Mouse (Mus musculus) cerebellum, postnatal 36 days (tissue): ENCODE data around the gene Poln.

Experiments used
- DNase-seq, 2 experiments: peaks; one replicate each; pipeline ENCODE4 v3.0.0; 2021 to 2022; ENCODE audit warnings: mixed read lengths in 2 of 2

Poln gene

GRCm38 (mm10) chr5:34168950-34169891 is at the start of gene Poln, which contains the start of gene Haus3:
Gene Poln, minus strand, starts transcription at chr5:34169448.
Gene Haus3, minus strand, starts transcription at chr5:34169527.
- peak; percentile 95 to 97 for DNase-seq

GRCm38 (mm10) chr5:34218672-34219071 is 49.4 kb upstream of the Poln start:
- DNase-seq: no peak

- DNase-seq: no peak
Measured at GRCm38 (mm10) chr5:34217756-34218155, 48.5 kb upstream of the Poln start.

- no peak for DNase-seq
Measured at GRCm38 (mm10) chr5:34216025-34216424, 46.8 kb upstream of the Poln start.

GRCm38 (mm10) chr5:34213659-34214058 is 44.4 kb upstream of the Poln start:
- DNase-seq: no peak

GRCm38 (mm10) chr5:34210279-34210678 is 41.0 kb upstream of the Poln start:
- DNase-seq: peak; percentile 79 to 82

DNA sequence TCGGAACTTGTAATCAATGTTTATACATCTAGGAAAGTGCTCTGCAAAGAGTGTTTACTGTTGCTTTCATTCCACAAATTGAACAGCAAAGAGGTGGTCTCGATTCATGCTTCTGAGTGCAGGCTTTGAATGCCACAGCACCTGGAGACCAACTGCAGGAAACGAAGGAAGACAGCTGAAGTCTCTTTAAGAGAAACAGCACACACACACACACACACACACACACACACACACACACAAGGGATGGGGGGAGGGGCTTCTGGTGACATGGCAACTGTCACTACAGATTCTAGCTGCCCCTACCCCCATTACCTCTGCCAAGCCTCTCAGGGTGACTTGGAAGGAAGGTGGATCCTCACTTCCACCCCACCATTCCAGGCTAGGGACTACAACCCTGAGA is 38.3 kb upstream of the Poln start:
- no peak for DNase-seq

DNA sequence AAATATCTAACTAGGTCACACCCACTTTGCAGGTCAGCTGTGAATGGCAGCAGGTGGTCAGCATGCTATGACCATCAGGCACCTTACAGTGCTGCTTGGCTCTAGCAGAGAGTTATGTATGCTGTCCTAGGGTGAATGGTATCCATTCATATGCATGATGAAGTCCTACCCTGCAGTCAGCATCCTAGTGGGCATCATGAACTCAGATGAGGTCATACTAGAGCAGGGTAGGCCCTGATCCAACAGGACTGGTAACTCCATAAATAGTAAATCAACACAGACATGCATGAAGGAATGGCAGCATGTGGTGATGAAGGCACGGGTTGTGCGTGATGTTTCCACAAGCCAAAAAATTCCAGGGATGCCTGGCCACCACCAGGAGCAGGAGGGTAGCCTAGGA is 36.5 kb upstream of the Poln start:
- DNase-seq: peak; percentile 34 to 53

DNA sequence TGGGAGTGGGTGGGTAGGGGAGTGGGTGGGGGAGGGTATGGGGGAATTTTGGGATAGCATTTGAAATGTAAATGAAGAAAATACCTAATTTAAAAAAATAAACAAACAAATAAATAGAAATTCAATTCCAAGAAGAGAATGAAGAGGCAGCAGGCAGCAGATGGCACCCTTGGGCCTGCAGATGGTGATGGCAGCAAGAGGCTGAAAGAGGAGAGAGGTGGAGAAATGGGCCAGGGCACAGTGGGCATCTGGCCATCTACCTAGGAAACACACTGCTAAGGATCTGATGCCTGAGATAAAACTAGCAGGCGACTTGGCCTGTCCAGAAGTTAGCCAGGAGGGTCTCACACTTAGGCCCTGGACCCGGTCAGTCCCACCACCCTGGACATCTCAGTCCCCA is 35.7 kb upstream of the Poln start:
- DNase-seq: peak; percentile 89

DNA sequence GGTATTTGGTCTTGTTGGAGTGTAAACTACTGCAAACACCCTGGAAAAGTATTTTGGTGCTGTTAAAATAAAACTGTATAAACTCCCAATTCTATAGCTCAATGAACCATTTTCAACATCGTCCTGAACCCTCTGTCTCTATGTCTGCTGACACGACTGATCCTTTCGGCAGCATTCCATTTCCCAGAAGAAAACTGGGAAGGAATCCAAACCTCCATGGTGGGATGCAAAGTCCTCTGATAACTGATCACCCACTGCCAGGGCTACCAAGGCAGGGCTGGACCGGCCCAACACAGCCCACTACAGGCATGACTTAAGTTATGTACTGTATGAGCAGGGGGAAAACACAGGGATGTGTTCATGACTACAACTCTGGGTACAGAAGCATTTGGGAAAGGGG is 32.8 kb upstream of the Poln start:
- no peak for DNase-seq

DNA sequence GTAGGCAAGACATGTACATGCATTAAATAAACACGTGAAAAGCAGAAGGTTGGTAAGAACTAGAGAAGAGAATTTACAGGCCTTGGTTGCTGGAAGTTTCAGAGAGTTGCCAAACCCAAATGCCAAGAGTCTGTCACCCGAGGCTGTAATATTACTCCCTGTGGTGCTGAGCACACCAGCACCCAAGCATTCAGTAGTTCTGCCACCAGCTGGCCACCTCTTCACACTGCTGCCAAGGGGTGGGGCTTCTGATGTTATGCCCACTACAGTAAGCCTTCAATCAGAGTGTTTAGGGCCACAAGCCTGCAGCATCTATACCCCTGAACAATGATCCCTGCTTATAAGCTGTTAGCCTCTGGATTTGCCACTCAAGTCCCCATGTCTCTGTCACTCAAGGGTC is 32.1 kb upstream of the Poln start:
- DNase-seq: no peak

- no peak for DNase-seq
Measured at GRCm38 (mm10) chr5:34198615-34199014, 29.4 kb upstream of the Poln start.

GRCm38 (mm10) chr5:34197243-34197642 is 28.0 kb upstream of the Poln start:
- peak; percentile 57 to 64 for DNase-seq

GRCm38 (mm10) chr5:34196423-34196822 is 27.2 kb upstream of the Poln start:
- DNase-seq: no peak

GRCm38 (mm10) chr5:34195786-34196185 is 26.5 kb upstream of the Poln start:
- no peak for DNase-seq

DNA sequence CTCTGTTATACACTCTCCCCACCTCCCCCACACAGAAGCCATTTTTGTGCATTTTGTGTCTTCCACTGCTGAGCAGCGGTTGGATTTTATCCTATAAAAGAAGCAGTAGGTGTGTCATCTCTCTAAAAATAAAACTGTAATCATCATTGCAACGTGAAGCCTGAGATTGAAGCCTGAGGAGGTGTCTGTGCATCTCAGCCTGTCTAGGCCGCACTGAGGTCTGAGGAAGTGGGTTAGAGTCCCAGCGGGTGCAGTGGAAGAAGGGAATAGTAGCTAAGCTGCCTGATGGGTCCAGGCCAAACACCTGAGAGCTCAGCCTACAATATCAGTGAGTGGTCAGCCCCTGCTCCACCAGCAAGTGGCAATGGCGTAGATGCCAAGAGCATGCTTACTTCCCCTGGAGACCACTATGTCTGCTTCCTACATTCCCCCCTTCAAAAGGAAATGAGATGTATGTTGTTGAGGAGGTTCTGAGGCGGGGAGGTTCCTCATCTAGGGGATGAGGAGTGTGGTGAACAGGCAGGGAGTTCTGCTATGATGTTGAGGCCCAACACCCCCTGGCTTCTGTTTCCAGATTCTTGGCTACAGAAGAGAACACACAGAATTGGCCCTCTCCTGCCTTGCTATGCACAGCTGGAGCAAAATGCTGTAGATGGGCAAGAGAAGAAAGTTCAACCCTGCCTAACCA is 25.9 kb upstream of the Poln start:
- no peak for DNase-seq

DNA sequence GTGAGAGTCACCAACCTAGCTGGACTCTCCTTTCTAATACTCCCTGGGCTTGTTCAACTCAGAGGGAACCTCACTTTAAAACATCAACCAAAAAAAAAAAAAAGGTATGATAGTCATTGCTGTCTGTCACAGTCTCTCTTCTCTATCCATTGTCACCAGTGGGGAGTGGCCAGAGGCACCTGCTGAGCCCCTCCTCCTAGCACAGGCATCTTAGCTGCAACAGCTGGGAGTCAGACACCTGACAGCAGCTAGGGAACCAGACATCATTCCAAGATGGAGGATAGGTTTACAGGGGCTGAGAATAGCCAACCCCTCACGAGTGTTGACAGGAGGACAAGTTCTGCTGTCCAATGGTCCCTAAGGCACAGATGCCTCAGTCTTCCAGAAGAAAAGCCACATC is 25.2 kb upstream of the Poln start:
- no peak for DNase-seq

GRCm38 (mm10) chr5:34191843-34192242 is 22.6 kb upstream of the Poln start:
- DNase-seq: no peak

- DNase-seq: no peak
Measured at GRCm38 (mm10) chr5:34191021-34191420, 21.8 kb upstream of the Poln start.

DNA sequence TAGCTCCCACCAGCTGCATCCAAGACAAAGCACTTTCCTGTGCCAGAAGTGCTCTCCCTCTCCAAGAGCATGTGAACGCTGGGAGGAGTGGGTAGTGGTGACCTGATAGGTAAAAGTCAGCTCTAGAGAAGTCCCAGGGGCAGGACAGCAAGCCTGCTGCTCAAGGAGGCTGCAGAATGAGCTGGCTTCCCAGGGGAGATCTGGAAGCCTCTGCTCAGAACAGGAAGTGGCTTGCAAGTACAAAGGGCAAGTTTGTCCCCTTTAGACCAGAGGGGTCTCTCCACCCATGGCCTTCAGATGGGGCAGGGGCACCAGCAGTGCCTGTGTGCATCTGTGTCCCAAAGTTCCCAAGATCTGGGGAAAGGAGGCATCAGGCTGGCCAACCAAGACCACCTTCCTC is 20.3 kb upstream of the Poln start:
- no peak for DNase-seq

GRCm38 (mm10) chr5:34188856-34189255 is 19.6 kb upstream of the Poln start:
- DNase-seq: no peak

- peak; percentile 99 to 100 for DNase-seq
Measured at GRCm38 (mm10) chr5:34187601-34188316, 18.5 kb upstream of the Poln start, which contains the start of gene Mxd4. Gene Mxd4, minus strand, starts transcription at chr5:34187720.

GRCm38 (mm10) chr5:34186961-34187391 is 17.7 kb upstream of the Poln start:
- DNase-seq: peak; percentile 50 to 62
